Mouse (Mus musculus): Measurements from ENCODE around the gene Zbtb9. TPM values are rescaled to one million over a fixed set of nuclear protein-coding genes. Genes with fewer than 3 reads are reported as not detected.
A peak's percentile ranks its signal among the peaks of the same experiment; 100 is the strongest.

The Zbtb9 gene
- polyA plus RNA-seq, 1 experiment from 2014 or later, result 17.8 TPM

DNA sequence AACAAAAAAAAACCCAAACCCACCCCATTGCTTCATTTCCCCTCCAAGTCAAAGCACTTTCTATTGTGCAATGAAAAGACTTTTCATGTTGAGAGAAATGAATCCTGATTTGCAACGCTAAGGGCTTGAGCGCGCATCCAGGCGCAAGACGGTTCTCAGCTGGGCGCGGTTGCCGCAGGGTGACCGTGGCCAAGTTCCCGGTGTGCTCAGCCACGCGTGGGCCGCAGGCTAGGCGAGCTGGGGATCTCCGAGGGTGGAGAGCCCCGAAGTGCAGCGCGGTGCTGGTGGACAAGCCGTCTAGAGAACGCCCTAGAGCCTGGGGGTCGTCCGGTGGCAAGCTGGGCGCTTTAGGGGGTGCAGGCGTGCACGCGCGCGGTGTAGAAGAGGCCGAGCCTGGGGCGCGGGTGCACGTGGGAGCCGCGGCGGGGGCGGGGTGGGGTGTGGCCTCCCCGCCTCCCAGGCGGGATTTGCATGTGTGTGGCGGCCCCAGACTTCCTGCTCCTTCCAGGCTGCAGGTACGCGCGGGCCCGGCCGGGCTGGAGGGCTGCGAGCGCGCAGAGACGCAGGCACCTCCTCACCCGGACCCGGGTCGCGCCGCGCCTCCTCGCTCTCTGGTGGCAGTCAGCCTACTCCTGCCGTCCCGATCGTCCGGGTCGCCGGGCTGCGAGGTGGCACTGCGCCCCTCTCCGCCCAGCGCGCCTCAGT, 84.0 kb downstream of the Zbtb9 start, which contains the start of gene Itpr3:
Gene Itpr3, plus strand, starts transcription at position 493 of the 705 bp plus-strand sequence.
- peak within 1 kb of the TSS; percentile 69; the same call in 1 of the 2 replicates for H3K27ac ChIP-seq (replicated peaks)
- no peaks in the 10 kb centered on the region for H3K9me3 ChIP-seq
- H3K9ac ChIP-seq, result peak within 1 kb of the TSS; percentile 61
- peaks cover 28% of the 10 kb centered on the region for H3K4me1 ChIP-seq (replicated peaks)
- under 1% methylated on average over 62 of the region's 66 CpGs for WGBS
- H3K27me3 ChIP-seq, result peaks cover 63% of the 10 kb centered on the region
- peak within 1 kb of the TSS; percentile 48 for H3K4me3 ChIP-seq
- no peaks in the 10 kb centered on the region for H3K36me3 ChIP-seq
- ATAC-seq (ENCODE audit: low read depth), result peak; percentile 45
- H3K4me2 ChIP-seq, result peak within 1 kb of the TSS; percentile 76

DNA sequence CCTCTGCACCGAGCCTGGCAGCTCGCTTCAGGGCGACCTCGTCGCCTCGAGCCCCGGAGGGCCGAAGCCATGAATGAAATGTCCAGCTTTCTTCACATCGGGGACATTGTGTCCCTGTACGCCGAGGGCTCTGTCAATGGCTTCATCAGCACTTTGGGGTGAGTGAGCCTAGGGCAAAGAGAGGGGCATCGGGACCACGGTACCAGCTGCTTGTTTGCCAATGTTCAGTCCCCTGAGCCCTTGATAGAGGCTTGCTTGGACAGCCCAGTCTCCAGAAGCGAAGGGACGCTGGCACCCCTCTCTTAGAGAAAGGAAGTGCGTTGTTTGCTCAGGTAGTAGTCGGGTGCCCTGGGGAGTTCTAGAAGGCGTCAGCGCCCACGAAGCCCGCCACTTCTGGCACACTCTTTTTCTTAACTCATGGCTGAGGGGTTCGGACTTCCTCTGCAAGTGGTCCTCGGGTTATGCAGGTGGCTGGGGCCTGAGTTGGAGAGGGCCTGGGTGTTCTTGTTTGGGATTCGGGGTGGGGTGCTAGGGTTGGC, 84.6 kb downstream of the Zbtb9 start:
- no peak overlapping the region for H3K27ac ChIP-seq (replicated peaks)
- WGBS, result 2% methylated on average over 24 of the region's 24 CpGs
- peak; percentile 33; the same call in 1 of the 2 replicates for ATAC-seq (ENCODE audit: low read depth)
- peaks cover 63% of the 10 kb centered on the region for H3K27me3 ChIP-seq
- H3K4me3 ChIP-seq, result peak overlapping the region; percentile 48
- H3K9ac ChIP-seq, result peak overlapping the region; percentile 61
- H3K4me2 ChIP-seq, result peak overlapping the region; percentile 76
- no peaks in the 10 kb centered on the region for H3K36me3 ChIP-seq
- no peaks in the 10 kb centered on the region for H3K9me3 ChIP-seq
- H3K4me1 ChIP-seq (replicated peaks), result peaks cover 28% of the 10 kb centered on the region

Small RNA genes within 50 kb of the gene (microRNA-seq; reads per million reads assigned to microRNA genes)
- 0.44 reads per million for gene Mir3083
- gene Mir6968, result 0.59 reads per million

Other genes with a start within 250 kb of the Zbtb9 start
- 46.2 and 47.9 TPM in 2 replicates for gene Bnip1, start 192.1 kb upstream of the Zbtb9 start, polyA plus RNA-seq (2015; fragmentation: Nextera tagmentation; extraction: Ambion mirVana)
- 0.66 TPM in 1 of 2 replicates, not detected in the other for gene Nkx2-5, start 128.2 kb upstream of the Zbtb9 start, polyA plus RNA-seq (2015; fragmentation: Nextera tagmentation; extraction: Ambion mirVana)
- gene Kifc5b, start 56.1 kb upstream of the Zbtb9 start, polyA plus RNA-seq (2015; fragmentation: Nextera tagmentation; extraction: Ambion mirVana), result 2.5 and 3.2 TPM in 2 replicates
- 17.3 and 19.1 TPM in 2 replicates for gene Phf1, start 40.1 kb upstream of the Zbtb9 start, polyA plus RNA-seq (2015; fragmentation: Nextera tagmentation; extraction: Ambion mirVana)
- 141 and 147 TPM in 2 replicates for gene Cuta, start 33.6 kb upstream of the Zbtb9 start, polyA plus RNA-seq (2015; fragmentation: Nextera tagmentation; extraction: Ambion mirVana)
- gene Syngap1, start 31.9 kb upstream of the Zbtb9 start, polyA plus RNA-seq (2015; fragmentation: Nextera tagmentation; extraction: Ambion mirVana), result 4.1 and 4.9 TPM in 2 replicates
- gene Bak1, start 55.8 kb downstream of the Zbtb9 start, polyA plus RNA-seq (2015; fragmentation: Nextera tagmentation; extraction: Ambion mirVana), result 2.8 and 3.3 TPM in 2 replicates
- gene Itpr3, start 84.1 kb downstream of the Zbtb9 start, polyA plus RNA-seq (2015; fragmentation: Nextera tagmentation; extraction: Ambion mirVana), result 1.4 and 1.5 TPM in 2 replicates
- gene Uqcc2, start 160.7 kb downstream of the Zbtb9 start, polyA plus RNA-seq (2015; fragmentation: Nextera tagmentation; extraction: Ambion mirVana), result 292 and 313 TPM in 2 replicates
- 0.18 and 0.61 TPM in 2 replicates for gene Ip6k3, start 194.6 kb downstream of the Zbtb9 start, polyA plus RNA-seq (2015; fragmentation: Nextera tagmentation; extraction: Ambion mirVana)
- gene Lemd2, start 231.3 kb downstream of the Zbtb9 start, polyA plus RNA-seq (2015; fragmentation: Nextera tagmentation; extraction: Ambion mirVana), result 16.2 and 18.6 TPM in 2 replicates

Data from neural tube, embryonic 13.5 days (tissue).